Mouse (Mus musculus): ENCODE data around the gene Olfr1457.

Gene Olfr1457

GRCm38 (mm10) chr19:13097791-13098190, at the start of gene Olfr1457:
TSS of gene Olfr1457 (minus strand) at chr19:13097891.
- DNase-seq (ENCODE audit: low spot score) = no peak

- no peak for DNase-seq (ENCODE audit: low spot score)
These were observed 9.0 kb upstream of the Olfr1457 start, which contains the start of gene Olfr1458 for GRCm38 (mm10) chr19:13106675-13107074. TSS of gene Olfr1458 (minus strand) at chr19:13106775.

DNA sequence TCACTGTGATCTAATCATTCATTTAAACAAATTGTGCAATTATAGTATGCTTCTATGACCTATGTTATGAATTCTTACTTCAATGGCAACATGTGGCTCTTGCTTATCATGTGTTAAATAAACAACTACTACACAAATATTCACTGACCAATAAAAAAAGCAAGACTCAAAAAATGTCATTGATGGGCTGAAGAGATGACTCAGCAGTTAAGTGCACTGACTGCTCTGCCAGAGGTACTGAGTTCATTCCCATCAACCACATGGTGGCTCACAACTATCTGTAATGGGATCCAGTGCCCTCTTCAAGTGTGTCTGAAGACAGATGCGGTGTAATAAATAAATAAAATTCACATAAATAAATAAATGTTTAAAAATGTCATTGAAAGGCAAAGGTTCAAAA, 3.8 kb downstream of the Olfr1457 start:
- no peak for DNase-seq (ENCODE audit: low spot score)

DNA sequence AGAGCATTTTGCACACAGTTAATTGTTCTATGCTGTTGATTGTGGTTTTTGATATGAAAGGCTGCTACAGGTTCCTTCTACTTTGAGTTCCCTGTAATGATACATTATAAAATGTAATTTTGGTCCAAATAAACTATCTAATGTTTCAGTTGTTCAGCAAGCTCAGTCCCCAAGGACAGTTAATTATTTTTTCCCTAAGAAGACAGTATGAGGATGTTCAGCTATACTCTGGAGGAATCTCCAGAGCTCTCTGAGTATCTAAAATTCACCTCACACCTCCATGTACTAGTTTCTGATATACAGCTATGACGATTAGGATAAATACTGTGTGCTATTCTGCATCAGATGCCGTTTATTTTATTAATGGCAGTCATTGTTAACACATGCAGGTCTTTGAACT, 37.4 kb downstream of the Olfr1457 start, which contains the start of gene Olfr1454:
Gene Olfr1454, plus strand, starts transcription at position 301 of the 400 bp plus-strand sequence.
- no peak for DNase-seq (ENCODE audit: low spot score)

Measured in ovary, postnatal 14 days (tissue).